In the genomic region with DNA sequence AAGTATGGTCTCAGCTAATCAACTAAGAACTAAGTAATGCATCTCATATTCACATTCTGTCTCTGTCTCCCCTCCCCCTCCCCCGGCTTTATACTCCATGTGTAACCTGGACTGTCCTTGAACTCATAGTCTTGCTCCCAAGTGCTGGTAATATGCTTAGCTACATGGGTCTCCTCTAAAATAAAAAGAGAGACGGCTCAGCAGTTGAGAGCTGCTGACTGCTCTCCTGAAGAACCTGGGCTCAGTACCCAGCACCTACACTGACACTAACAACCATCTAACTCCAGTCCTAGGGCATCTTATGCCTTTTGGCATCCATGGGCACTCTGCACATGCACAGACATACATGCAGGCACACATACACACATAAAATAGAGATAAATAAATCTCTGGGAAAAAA, we compare ENCODE assay signal across 12 mouse cellular contexts.
A peak's percentile ranks its signal among the peaks of the same experiment; 100 is the strongest.
DNase-seq lines count a peak whose midpoint lies in the region; ATAC-seq and TF ChIP-seq lines count a peak whose summit lies in the region.
"Had no signal": no experiment of that assay in that cellular context is flagged by ENCODE, and none has a peak within 500 bp of the region (broad histone marks: within the 10 kb centered on the region; RNA-seq: fewer than 3 reads in every experiment).

No protein-coding gene starts in this region.

- H3K4me3 ChIP-seq in heart, adult 2 months, result no peak overlapping the region
- H3K4me3 ChIP-seq in kidney, embryonic 15.5 days (replicated peaks), result no peak overlapping the region
- no peak overlapping the region for H3K4me3 ChIP-seq in embryonic facial prominence, embryonic 12.5 days
- no peak overlapping the region for H3K4me3 ChIP-seq in limb, embryonic 13.5 days
- H3K4me3 ChIP-seq: neural tube, embryonic 13.5 days had no signal

- no peak for DNase-seq in heart, adult 2 months
- no peak for DNase-seq in heart, postnatal 25 days (ENCODE audit: low spot score)
- no peak for DNase-seq in kidney, postnatal 10 days
- no peak for DNase-seq in layer of hippocampus, postnatal 10 days (ENCODE audit: low spot score in 2 of 2)
- DNase-seq in adrenal gland, adult 2 months, result no peak
- DNase-seq: cerebellum, adult 9-10 months; lung, postnatal 10 days had no signal

- H3K79me2 ChIP-seq in heart, adult 2 months (replicated peaks; ENCODE audit: control insufficient read depth, insufficient read depth, low read length), result no peaks in the 10 kb centered on the region

- no peak overlapping the region for H3K9ac ChIP-seq in heart, adult 2 months (ENCODE audit: low read depth, low read length)
- no peak overlapping the region for H3K9ac ChIP-seq in kidney, embryonic 15.5 days
- H3K9ac ChIP-seq in embryonic facial prominence, embryonic 12.5 days, result no peak overlapping the region
- H3K9ac ChIP-seq in limb, embryonic 13.5 days, result no peak overlapping the region
- H3K9ac ChIP-seq: neural tube, embryonic 13.5 days had no signal

- no peaks in the 10 kb centered on the region for H3K9me3 ChIP-seq in kidney, embryonic 15.5 days (replicated peaks)
- no peaks in the 10 kb centered on the region for H3K9me3 ChIP-seq in embryonic facial prominence, embryonic 12.5 days
- H3K9me3 ChIP-seq in limb, embryonic 13.5 days, result no peaks in the 10 kb centered on the region
- H3K9me3 ChIP-seq: neural tube, embryonic 13.5 days had no signal

- TF ChIP-seq POLR2A in heart, adult 2 months (IDR thresholded peaks at IDR 0.05; ENCODE audit: insufficient read depth, low read depth, low read length), result no peak

- no peak for TF ChIP-seq EP300 in heart, adult 2 months (IDR thresholded peaks at IDR 0.05; ENCODE audit: insufficient read depth, low read depth, low read length)

- peak overlapping the region; percentile 79; the same call in 1 of the 2 replicates for H3K27ac ChIP-seq in heart, adult 2 months
- peak overlapping the region; percentile 86; the same call in 1 of the 2 replicates for H3K27ac ChIP-seq in kidney, embryonic 15.5 days
- H3K27ac ChIP-seq in embryonic facial prominence, embryonic 12.5 days, result peak overlapping the region; percentile 86; the same call in 1 of the 2 replicates
- H3K27ac ChIP-seq in limb, embryonic 13.5 days, result peak overlapping the region; percentile 28
- H3K27ac ChIP-seq: neural tube, embryonic 13.5 days had no signal

- TF ChIP-seq CTCF in heart, adult 2 months (IDR thresholded peaks at IDR 0.05), result no peak

- no peaks in the 10 kb centered on the region for H3K27me3 ChIP-seq in heart, adult 2 months (ENCODE audit: control insufficient read depth, insufficient read depth, low read length)
- no peaks in the 10 kb centered on the region for H3K27me3 ChIP-seq in kidney, embryonic 15.5 days
- H3K27me3 ChIP-seq in embryonic facial prominence, embryonic 12.5 days, result no peaks in the 10 kb centered on the region
- no peaks in the 10 kb centered on the region for H3K27me3 ChIP-seq in limb, embryonic 13.5 days
- H3K27me3 ChIP-seq: neural tube, embryonic 13.5 days had no signal

- peaks cover 8% of the 10 kb centered on the region for H3K4me1 ChIP-seq in heart, adult 2 months (ENCODE audit: control insufficient read depth, insufficient read depth, low read length)
- peaks cover 50% of the 10 kb centered on the region for H3K4me1 ChIP-seq in kidney, embryonic 15.5 days
- peaks cover 24% of the 10 kb centered on the region for H3K4me1 ChIP-seq in embryonic facial prominence, embryonic 12.5 days
- peaks cover 30% of the 10 kb centered on the region for H3K4me1 ChIP-seq in limb, embryonic 13.5 days

- H3K36me3 ChIP-seq in heart, adult 2 months (ENCODE audit: control insufficient read depth, insufficient read depth, low read length), result peaks cover 4% of the 10 kb centered on the region; the same call in 1 of the 2 replicates
- H3K36me3 ChIP-seq in kidney, embryonic 15.5 days, result no peaks in the 10 kb centered on the region
- no peaks in the 10 kb centered on the region for H3K36me3 ChIP-seq in embryonic facial prominence, embryonic 12.5 days
- H3K36me3 ChIP-seq in limb, embryonic 13.5 days, result no peaks in the 10 kb centered on the region
- H3K36me3 ChIP-seq: neural tube, embryonic 13.5 days had no signal

- no peak for ATAC-seq in kidney, embryonic 15.5 days (replicated peaks; ENCODE audit: low FRiP score)
- no peak for ATAC-seq in embryonic facial prominence, embryonic 12.5 days (ENCODE audit: insufficient number of reproducible peaks, insufficient read depth, low FRiP score, low TSS enrichment)
- ATAC-seq in limb, embryonic 13.5 days (ENCODE audit: low FRiP score, low read depth), result 0 out of 2 replicates have a peak, but pooled peaks have one; percentile 24
- ATAC-seq: midbrain, embryonic 16.5 days had no signal

- no peak overlapping the region for H3K4me2 ChIP-seq in kidney, embryonic 15.5 days
- no peak overlapping the region for H3K4me2 ChIP-seq in embryonic facial prominence, embryonic 12.5 days (replicated peaks)
- H3K4me2 ChIP-seq in limb, embryonic 13.5 days (replicated peaks), result no peak overlapping the region; the same call in 1 of the 2 replicates

- 52% methylated on average over 2 of the region's 2 CpGs for WGBS in heart, adult 2 months
- 68% methylated on average over 2 of the region's 2 CpGs for WGBS in kidney, embryonic 15.5 days
- 43% methylated on average over 2 of the region's 2 CpGs for WGBS in embryonic facial prominence, embryonic 12.5 days
- 29% methylated on average over 2 of the region's 2 CpGs for whole genome bisulfite sequencing in limb, embryonic 13.5 days

- intact Hi-C loops in heart, adult 2 months (cut with DNase I), result loop anchor here (2.0 kb wide), 1 partner anchor 80 kb away; no protein-coding TSS in a partner anchor
- intact Hi-C loops in heart, postnatal 25 days (cut with DNase I), result loop anchor here (5.0 kb wide), 1 partner anchor 81 kb away; no protein-coding TSS in a partner anchor

Comparison
In these comparisons a context has a peak if more than half of its experiments do, and no peak if none do; other contexts are left out.
1. H3K27ac ChIP-seq: peak in every context shown above with its lines; median percentile 86 in kidney, embryonic 15.5 days; 86 in embryonic facial prominence, embryonic 12.5 days; 79 in heart, adult 2 months; 28 in limb, embryonic 13.5 days.